Mouse (Mus musculus) hindbrain, embryonic 11.5 days (tissue): ENCODE data around the gene Tubb1. TPM values are rescaled to one million over a fixed set of nuclear protein-coding genes. Genes with fewer than 3 reads are reported as not detected.

Source experiments
- ATAC-seq: fragments of 200-750 bp; cut with Nextera tagmentation; 2 replicates; pipeline ENCODE4 v1.8.0; 2017; ENCODE audit warnings: mild to moderate bottlenecking, moderate TSS enrichment, moderate library complexity; ENCODE audit not compliant: low FRiP score
- DNase-seq: peaks from one replicate; pipeline ENCODE4 v3.0.0-alpha.2; 2015; ENCODE audit warnings: low spot score
- H3K27ac ChIP-seq: fragments of 300-500 bp; sonication (generic); 2 replicates; pipeline ENCODE4 v1.5.1; 2014; ENCODE audit warnings: mild to moderate bottlenecking, low read depth, low read length
- H3K27me3 ChIP-seq: fragments of 300-500 bp; sonication (generic); 2 replicates; pipeline ENCODE4 v1.6.1; 2014; ENCODE audit warnings: mild to moderate bottlenecking, low read length, moderate library complexity, mixed read lengths; ENCODE audit not compliant: control insufficient read depth, insufficient read depth
- H3K36me3 ChIP-seq: fragments of 300-500 bp; sonication (generic); 2 replicates; pipeline ENCODE4 v1.6.1; 2014; ENCODE audit warnings: mild to moderate bottlenecking, low read length, moderate library complexity, mixed read lengths; ENCODE audit not compliant: control insufficient read depth, insufficient read depth
- H3K4me1 ChIP-seq: fragments of 300-500 bp; sonication (generic); replicated peaks from 2 replicates; pipeline ENCODE4 v1.6.1; 2014; ENCODE audit warnings: low read length, mixed read lengths; ENCODE audit not compliant: control insufficient read depth, insufficient read depth
- H3K4me2 ChIP-seq: fragments of 300-500 bp; sonication (generic); replicated peaks from 2 replicates; pipeline ENCODE4 v1.6.1; 2014; ENCODE audit warnings: mild to moderate bottlenecking, low read depth, low read length
- H3K4me3 ChIP-seq: fragments of 300-500 bp; sonication (generic); 2 replicates; pipeline ENCODE4 v1.5.1; 2014; ENCODE audit warnings: low read depth, low read length
- H3K9ac ChIP-seq: fragments of 300-500 bp; sonication (generic); 2 replicates; pipeline ENCODE4 v1.6.1; 2014; ENCODE audit warnings: low read depth, low read length
- H3K9me3 ChIP-seq: fragments of 300-500 bp; sonication (generic); 2 replicates; pipeline ENCODE4 v1.6.1; 2016; ENCODE audit warnings: low read length; ENCODE audit not compliant: control insufficient read depth
- WGBS: fragments of 180-500 bp; shearing (Covaris S2); extraction: QIAGEN DNeasy Blood & Tissue Kit; methylation state at CpG from one replicate; pipeline ENCODE4 v1.1.7; 2014; 5-methylcytosine and 5-hydroxymethylcytosine counted together
- polyA plus RNA-seq: library from polyadenylated mRNA; unstranded; fragments of >200 nt; fragmentation: Nextera tagmentation; extraction: Ambion mirVana; gene quantifications from 2 replicates; pipeline ENCODE4 v1.2.1, GENCODE M21; 2014

Tubb1 gene
- polyA plus RNA-seq, 1 experiment from 2014 or later: 5.3 TPM

DNA sequence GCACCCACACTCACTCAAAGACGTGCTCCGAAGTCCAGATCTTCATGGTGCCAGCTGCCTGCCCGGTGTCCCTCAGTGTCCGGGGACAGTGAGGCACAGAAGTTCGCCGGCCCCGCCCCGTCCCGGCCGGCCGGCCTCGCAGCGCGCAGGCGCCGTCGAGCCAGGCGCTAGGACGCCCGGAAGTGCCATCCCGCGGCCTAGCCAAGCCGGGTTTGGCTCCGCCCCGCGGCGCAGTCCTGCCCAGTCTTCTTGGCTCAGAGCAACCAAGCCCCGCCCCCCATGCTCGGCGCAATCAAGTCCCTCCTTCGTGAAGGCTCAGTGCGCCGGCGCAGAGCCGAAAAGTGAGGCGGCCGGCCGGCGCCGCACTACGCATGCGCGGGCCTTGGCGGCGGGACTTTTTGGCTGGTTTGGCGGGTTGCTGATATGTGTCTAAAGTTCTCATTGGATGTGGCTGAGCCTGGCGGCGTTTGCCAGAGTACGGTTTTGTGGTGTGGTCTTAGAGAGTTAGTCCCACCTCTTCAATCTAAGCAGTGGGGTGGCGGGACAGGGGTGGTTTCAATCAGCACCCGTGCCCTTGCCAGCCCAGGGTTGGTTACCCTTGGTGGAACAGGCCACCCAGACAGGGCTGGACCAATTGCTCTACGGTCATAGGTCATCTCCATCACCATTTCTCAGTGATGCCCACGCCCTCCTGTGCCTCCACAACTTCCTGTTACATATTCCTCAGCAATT, 22.5 kb downstream of the Tubb1 start, which contains the start of gene Prelid3b:
Gene Prelid3b (minus strand): TSS at position 264 of the 732 bp plus-strand sequence.
- Histone ChIP-seq H3K27me3 (no peaks in the 10 kb centered on the region), H3K9ac (peak within 1 kb of the TSS; percentile 78), H3K27ac (0 out of 2 replicates have a peak within 1 kb of the TSS, but pooled peaks have one; percentile 27), H3K36me3 (no peaks in the 10 kb centered on the region), H3K4me2 (peak within 1 kb of the TSS; percentile 67), H3K4me1 (0 out of 2 replicates have a peak, but pooled peaks cover 2% of the 10 kb centered on the region), H3K4me3 (peak within 1 kb of the TSS; percentile 72), H3K9me3 (no peaks in the 10 kb centered on the region)
- DNase-seq (peak; percentile 100), ATAC-seq (peak; percentile 99)
- WGBS: under 1% methylated on average over 49 of the region's 53 CpGs

- Histone ChIP-seq H3K27me3 (no peaks in the 10 kb centered on the region), H3K36me3 (no peaks in the 10 kb centered on the region), H3K9ac (peak overlapping the region; percentile 55), H3K4me2 (peak overlapping the region; percentile 48), H3K4me3 (peak overlapping the region; percentile 31), H3K27ac (no peak overlapping the region), H3K9me3 (no peaks in the 10 kb centered on the region), H3K4me1 (0 out of 2 replicates have a peak, but pooled peaks cover 2% of the 10 kb centered on the region)
- 85% methylated on average over 5 of the region's 5 CpGs for WGBS
- ATAC-seq (no peak), DNase-seq (no peak)
Observed at GRCm38 (mm10) chr2:174473550-174473927, 23.0 kb downstream of the Tubb1 start.

DNA sequence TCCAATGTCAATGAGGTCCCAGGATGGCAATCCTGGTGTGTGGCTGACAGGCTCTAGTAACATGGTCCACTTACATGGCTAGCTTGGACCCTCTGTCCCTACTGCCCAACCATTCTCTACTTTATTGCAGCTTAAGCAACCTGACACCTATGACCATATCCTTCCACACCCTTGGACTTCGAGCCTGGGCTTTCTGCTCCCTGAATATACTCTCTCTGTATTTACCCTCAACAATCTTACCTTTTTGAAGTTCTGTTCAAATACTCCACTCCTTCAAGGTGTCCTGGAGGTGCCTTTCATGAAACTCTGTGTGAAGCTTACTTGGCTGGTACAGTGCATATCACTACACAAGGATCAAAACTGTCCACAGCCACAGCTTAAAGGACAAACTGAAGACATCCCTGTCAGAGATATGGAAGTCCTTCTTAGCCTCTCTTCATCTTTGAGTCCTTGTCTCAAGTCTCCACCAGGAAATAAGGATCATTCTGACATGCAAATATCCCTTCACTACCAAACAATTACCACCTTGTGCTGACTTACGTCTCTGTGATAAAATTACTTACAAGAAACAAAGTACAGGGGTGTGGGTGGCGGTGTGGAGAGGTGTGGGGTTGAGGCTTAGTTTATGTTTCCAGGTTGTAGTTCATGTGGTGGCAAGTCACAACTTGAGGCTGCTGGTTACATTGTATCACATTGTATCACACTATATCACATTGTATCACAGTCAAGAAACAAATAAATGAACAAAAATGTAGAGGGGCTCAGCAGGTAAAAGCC, 27.2 kb downstream of the Tubb1 start:
- WGBS: 90% methylated on average over 3 of the region's 3 CpGs
- DNase-seq (no peak), ATAC-seq (no peak)
- H3K4me3 ChIP-seq: no peak overlapping the region
- no peak overlapping the region for H3K27ac ChIP-seq
- H3K4me1 ChIP-seq: 0 out of 2 replicates have a peak, but pooled peaks cover 2% of the 10 kb centered on the region
- no peaks in the 10 kb centered on the region for H3K36me3 ChIP-seq
- H3K27me3 ChIP-seq: no peaks in the 10 kb centered on the region
- H3K9me3 ChIP-seq: no peaks in the 10 kb centered on the region
- H3K4me2 ChIP-seq: no peak overlapping the region
- no peak overlapping the region for H3K9ac ChIP-seq

DNA sequence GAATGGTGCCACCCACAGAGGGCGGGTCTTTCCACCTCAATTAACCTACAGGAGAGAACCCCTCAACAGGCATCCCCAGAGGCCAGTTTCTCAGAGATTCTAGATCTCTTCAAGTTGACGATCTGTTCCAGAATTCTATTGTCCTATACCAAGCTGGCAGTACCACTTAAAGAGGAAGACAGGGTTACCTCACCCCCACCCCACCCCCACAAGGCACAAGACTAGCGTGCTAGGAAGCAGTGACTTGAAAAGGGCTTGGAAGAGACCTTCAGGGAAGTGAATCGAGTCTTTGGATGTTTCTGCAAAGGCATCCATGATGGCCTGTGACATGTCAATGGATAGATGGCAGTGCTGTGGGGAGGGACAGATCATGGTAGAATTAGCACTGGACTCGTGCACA, 28.3 kb downstream of the Tubb1 start:
- Histone ChIP-seq H3K4me2 (no peak overlapping the region), H3K36me3 (no peaks in the 10 kb centered on the region)

DNA sequence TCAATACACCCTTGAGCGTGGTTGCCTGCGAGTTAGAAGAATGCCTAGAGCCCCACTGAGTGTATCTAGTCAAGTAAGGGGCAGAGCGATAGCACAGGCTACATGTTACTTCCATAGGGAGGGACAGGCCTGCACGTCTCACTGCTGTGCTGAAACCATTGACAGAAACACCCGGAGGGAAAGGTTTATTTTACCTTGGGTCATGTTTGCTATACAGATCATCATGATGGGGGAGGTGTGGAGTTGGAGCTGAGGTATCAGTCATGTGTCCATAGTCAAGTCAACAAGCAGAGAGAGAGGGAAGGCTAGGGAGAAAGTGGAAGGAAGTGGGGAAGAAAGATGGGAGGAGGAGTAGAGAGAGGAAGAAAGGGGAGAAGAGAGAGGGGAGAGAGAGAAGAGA, 36.5 kb downstream of the Tubb1 start:
- no peak overlapping the region for H3K4me3 ChIP-seq
- H3K9me3 ChIP-seq: no peaks in the 10 kb centered on the region
- no peak overlapping the region for H3K9ac ChIP-seq
- DNase-seq (no peak), ATAC-seq (no peak)
- H3K36me3 ChIP-seq: no peaks in the 10 kb centered on the region
- H3K27me3 ChIP-seq: no peaks in the 10 kb centered on the region
- H3K4me1 ChIP-seq: no peaks in the 10 kb centered on the region
- H3K27ac ChIP-seq: no peak overlapping the region
- H3K4me2 ChIP-seq: no peak overlapping the region
- WGBS: 86% methylated on average over 5 of the region's 5 CpGs

More for the DNA sequence above, 28.3 kb downstream of the Tubb1 start:
- H3K27ac ChIP-seq: no peak overlapping the region
- no peaks in the 10 kb centered on the region for H3K27me3 ChIP-seq
- no peak overlapping the region for H3K4me3 ChIP-seq
- DNase-seq (no peak), ATAC-seq (no peak)
- no peak overlapping the region for H3K9ac ChIP-seq
- H3K4me1 ChIP-seq: no peaks in the 10 kb centered on the region
- 78% methylated on average over 5 of the region's 5 CpGs for WGBS
- no peaks in the 10 kb centered on the region for H3K9me3 ChIP-seq

- Histone ChIP-seq H3K4me1 (no peaks in the 10 kb centered on the region), H3K27ac (no peak overlapping the region), H3K27me3 (no peaks in the 10 kb centered on the region), H3K9ac (no peak overlapping the region), H3K4me3 (no peak overlapping the region), H3K9me3 (no peaks in the 10 kb centered on the region), H3K4me2 (no peak overlapping the region), H3K36me3 (no peaks in the 10 kb centered on the region)
- no peak for DNase-seq
- no peak for ATAC-seq
- 87% methylated on average over 2 of the region's 2 CpGs for WGBS
Observed at GRCm38 (mm10) chr2:174492858-174493257, 42.4 kb downstream of the Tubb1 start.

DNA sequence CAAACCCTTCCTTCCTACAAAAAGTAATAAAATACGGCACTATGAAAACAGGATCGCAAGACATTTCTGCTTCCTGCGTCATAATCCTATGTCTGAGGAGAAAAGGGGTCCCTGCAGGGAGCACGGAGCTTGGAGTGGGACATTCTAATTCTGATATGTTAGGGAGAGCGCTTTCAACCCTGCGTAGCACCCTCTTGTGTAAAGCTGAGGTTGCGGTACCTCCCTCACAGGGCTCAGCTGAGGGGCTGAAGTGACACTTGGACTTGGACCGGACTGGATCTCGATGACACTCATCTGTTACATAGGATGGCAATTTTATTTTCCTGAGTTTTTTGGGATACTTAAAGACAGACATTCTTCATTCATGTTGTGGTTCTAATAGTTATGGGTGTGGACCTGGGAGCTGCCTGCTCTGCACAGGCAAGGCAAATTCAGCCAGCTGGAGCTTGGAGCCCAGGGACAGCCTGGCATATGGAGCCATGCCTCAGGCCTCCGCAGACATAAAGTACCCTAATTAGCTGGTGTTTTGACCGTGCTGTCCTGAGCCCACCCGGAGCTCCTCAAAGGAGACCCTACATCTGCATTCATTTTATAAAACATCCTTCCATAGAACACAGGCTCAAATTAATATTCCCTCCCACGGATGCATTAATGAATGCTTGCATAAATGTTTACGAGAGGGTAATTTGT, 50.5 kb downstream of the Tubb1 start:
- no peak overlapping the region for H3K4me3 ChIP-seq
- no peaks in the 10 kb centered on the region for H3K9me3 ChIP-seq
- no peak overlapping the region for H3K4me2 ChIP-seq
- DNase-seq (no peak), ATAC-seq (peak; percentile 64)
- WGBS: 81% methylated on average over 14 of the region's 14 CpGs
- no peaks in the 10 kb centered on the region for H3K36me3 ChIP-seq
- no peak overlapping the region for H3K9ac ChIP-seq
- no peak overlapping the region for H3K27ac ChIP-seq
- no peaks in the 10 kb centered on the region for H3K27me3 ChIP-seq
- no peaks in the 10 kb centered on the region for H3K4me1 ChIP-seq

DNA sequence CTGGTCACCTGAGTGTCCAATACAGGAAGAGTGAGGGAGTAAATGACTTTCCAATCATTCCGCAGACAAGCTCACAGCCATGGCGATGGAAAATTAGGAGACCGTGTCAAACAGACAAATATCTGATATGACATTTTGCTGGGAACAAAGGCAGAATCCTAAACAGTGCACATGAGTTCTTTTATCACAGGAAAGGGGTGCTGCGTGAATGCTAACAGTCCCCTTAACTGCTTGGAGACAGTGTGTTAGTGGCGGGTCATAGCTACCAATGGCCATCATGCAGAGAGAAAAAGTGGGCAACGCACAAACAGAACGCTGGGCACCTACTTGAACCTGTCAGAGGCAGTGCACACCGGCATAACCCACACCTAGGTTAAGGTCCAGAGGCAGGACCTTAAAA, 51.0 kb downstream of the Tubb1 start:
- H3K27me3 ChIP-seq: no peaks in the 10 kb centered on the region
- H3K4me2 ChIP-seq: no peak overlapping the region
- H3K4me1 ChIP-seq: no peaks in the 10 kb centered on the region
- ATAC-seq: 0 out of 2 replicates have a peak, but pooled peaks have one; percentile 10
- no peak overlapping the region for H3K4me3 ChIP-seq
- no peaks in the 10 kb centered on the region for H3K9me3 ChIP-seq
- DNase-seq: no peak
- no peak overlapping the region for H3K9ac ChIP-seq
- H3K36me3 ChIP-seq: no peaks in the 10 kb centered on the region
- 91% methylated on average over 8 of the region's 8 CpGs for WGBS
- H3K27ac ChIP-seq: no peak overlapping the region
